Mouse (Mus musculus) inflammation-experienced regulatory T-cells, adult 6 months (primary cell): ENCODE measurements around the gene Polr2b. TPM values are rescaled to one million over a fixed set of nuclear protein-coding genes. Genes with fewer than 3 reads are reported as not detected.

Experiments
- ATAC-seq: one replicate; pipeline ENCODE4 v1.8.0; 2017
- polyA plus RNA-seq, 3 experiments: library from polyadenylated mRNA; unstranded; fragments of 100-300 nt; shearing (Covaris generic); gene quantifications; one replicate each; pipeline ENCODE4 v1.2.1; 2017

Gene Polr2b
- polyA plus RNA-seq = 10 to 100 TPM; 51.5 to 53.3 (median 51.6) TPM

DNA sequence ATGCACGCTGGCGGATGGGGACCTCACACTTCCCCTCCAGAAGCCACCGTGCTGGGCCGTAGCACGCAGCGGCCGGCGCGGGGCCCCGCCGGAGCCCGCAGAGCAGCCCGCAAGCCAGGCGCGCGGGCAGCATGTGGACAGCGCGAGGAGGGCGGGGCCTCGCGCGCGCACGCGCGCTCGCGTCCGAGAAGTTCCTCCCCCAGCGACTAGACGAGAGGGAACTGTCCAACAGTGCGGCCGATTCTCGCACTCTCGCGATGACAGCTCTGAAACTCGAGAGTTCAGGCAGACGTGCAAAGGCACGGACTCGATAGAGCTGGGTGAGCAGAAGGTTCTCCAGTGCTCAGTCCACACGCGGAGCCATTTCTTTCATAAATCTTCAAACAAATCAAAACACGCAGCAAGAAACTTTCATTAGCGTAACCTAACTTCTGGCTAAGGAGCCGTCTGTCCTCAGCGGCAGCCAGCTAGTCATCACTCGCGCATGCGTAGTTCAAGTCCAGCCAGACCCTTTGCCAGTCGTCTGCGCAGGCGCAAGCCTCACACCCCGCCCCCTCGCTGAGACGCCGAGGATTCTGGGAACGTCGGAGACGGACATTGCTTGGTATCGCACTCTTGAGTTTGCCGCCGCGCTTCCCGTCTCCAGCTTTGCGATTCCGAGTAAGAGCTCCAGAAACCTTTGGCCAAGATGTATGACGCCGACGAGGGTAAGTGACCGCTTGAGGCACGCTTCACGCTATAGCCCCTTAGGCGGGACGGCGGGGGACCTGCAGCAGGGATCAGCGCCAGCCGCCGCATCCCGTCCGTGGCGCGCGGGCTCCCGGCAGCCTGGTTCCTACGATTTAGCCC, at the start of gene Polr2b, which contains the start of gene Noa1:
Polr2b (plus strand) TSS at position 224 of the 849 bp plus-strand sequence.
Noa1 (minus strand) TSS at position 161 of the 849 bp plus-strand sequence.
- peak; percentile 89 for ATAC-seq

DNA sequence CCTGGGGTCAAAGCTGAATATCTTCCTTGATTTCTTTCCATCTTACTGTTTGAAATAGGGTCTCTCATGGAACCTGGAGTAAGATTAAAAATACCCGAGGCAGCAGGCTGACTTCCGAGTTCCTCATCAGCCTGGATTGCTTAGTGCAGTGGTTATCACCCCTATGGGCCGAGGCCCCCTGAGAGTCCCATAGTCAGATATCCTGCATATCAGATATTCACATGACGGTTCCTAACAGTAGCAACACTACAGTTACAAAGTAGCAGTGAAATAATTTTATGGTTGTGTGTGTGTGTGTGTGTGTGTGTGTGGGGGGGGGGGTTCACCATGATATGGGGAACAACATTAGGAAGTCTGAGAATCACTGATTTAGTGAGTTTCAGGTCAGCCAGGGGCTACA, 48.8 kb upstream of the Polr2b start:
- no peak for ATAC-seq

DNA sequence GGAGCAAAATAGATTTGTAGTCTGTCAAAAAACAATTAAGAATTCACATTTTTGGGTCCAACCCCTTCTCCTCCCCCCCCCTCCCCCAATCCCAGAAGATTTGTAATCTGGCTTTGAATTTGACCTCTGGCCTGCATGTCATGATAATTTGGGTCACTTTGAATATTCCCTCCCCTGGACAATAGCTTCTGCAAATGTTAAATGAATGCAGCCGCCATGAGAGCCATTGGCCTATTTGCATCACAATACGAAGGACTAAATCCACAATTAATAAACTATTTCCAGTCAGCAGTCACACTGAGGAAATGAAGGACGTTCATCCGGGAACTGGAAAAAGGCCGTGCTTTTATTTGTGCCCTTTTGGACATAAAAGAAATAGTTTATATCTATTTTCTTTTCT, 47.8 kb upstream of the Polr2b start:
- no peak for ATAC-seq

DNA sequence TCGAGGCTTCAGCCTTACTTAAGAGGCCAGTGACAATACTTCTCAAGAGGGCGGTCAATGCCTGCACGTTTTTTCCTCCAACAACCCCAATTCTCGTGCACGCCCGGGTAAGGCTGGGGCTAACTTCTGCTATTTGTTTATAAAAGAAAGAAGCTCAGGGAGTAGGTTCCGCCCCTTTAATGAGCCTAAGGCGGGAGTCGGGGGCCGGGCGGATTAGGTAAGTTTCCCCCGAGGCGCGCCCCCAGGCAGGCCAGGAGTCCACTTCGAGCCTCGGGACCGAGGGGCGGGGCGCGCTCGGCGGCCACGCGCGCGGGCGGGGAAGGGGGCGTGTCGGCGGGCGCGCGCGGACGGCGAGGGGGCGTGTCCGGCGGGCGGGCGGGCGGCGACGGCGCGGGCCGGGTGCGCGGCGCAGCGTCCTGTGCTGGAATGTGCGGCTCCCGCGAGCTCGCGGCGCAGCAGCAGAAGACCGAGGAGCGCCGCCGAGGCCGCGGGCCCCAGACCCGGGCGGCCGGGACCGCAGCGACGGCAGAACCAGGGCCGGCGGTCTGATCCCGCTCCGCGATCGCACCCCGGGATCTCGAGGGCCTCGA, 44.8 kb upstream of the Polr2b start, which contains the start of gene Rest:
Rest (plus strand) TSS at position 411 of the 590 bp plus-strand sequence.
- ATAC-seq = peak; percentile 46

DNA sequence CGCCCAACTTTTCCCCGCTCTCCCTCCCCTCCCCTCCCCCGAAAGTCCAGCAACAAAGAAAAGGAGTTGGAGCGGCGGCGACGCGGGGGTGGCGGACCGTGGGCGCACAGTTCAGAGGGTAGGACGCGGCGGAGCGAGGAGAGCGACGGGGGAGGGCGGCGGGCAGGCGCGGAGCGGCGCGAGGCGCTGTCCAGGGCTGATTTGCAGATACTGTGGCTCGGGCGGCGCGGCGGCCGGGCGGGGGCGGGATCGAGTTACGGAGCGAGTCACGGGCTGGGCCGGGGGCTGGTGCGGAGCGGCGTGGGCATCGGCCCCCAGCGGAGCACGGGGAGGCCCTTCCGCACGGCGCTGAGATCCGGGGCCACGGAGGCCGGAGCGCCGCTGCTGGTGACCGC, 44.3 kb upstream of the Polr2b start:
- ATAC-seq = peak; percentile 39

DNA sequence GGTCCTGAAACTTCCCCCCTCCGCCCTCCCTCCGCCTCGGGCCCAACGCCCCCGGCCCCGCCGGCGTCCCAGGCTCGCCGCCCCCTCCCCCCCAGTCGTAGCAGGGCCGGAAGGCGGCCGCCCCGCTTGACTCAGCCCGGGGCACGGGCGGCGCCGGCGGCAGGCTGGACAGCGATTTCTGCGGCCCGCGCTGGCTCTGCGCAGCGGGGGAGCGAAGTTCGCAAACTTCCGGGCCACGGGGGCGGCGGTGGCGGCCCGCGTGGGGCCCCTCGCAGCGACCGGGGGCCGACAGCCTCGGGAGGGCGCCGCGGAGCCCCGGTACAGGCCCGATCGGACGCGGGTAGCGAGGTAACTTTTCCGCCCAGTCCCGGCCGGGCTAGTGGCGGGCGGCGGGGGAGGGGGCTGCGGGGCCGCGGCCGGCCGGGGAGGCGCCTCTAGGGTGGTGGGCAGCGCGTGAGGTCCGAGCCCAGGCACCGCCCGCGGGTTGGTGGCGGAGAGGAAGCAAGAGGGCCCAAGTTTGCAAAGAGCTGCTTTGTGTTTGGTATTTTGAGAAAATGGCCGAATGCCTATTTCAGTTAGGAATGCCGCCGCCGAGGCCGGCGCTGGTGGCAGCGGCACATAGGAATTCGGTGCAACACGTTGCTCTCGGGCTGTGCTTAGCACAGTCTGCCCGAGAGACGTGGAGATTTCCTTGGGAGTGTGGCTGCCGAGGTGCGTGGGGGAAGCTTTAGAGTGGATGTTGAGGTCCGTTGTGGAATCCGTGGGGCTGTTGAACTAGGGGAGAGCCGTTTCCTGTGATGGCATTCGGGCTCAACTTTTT, 43.7 kb upstream of the Polr2b start:
- peak; percentile 44 for ATAC-seq

DNA sequence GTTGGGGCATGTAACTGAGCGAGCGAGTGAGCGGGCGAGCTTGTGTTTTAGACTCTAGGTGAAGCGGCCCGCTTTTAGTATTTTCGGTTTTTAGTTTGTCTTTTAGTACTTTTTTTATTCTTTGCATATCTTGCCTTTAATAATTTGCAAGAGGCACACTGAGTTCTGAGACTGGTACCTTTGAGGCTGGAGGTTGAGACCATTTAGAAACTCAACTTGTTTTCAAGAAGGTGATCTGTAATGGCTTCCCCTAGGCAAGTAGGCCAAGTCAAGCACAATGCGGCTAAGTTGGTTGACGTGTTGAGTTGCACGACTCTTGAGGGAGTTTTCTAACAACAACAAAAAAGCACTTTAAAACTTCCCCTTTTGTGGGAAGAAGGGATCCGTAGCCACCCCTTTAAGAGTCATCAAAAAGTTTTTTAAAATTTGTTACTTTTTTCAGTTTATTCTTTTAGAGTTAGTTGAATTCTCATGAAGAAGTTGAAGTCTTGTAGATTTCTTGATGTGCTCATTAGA, 43.0 kb upstream of the Polr2b start:
- ATAC-seq = peak; percentile 25

DNA sequence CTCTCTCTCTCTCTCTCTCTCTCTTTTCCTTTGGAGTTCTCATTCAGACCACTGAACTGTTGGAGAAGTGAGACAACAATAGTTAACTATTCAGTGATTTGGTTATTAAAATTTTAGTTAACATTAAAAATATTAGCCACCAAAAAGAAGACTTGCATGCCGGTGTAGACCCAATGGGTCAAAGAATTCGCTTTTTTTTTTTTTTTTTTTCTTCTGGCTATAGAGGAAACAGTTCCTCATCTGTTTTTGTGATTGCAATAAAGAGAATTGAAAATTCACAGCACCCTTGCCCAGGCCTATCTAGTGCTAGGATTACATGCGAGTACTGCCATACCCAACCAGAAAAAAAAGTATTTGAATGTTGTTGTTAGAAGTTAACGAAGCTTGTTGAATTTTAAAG, 42.5 kb upstream of the Polr2b start:
- no peak for ATAC-seq

DNA sequence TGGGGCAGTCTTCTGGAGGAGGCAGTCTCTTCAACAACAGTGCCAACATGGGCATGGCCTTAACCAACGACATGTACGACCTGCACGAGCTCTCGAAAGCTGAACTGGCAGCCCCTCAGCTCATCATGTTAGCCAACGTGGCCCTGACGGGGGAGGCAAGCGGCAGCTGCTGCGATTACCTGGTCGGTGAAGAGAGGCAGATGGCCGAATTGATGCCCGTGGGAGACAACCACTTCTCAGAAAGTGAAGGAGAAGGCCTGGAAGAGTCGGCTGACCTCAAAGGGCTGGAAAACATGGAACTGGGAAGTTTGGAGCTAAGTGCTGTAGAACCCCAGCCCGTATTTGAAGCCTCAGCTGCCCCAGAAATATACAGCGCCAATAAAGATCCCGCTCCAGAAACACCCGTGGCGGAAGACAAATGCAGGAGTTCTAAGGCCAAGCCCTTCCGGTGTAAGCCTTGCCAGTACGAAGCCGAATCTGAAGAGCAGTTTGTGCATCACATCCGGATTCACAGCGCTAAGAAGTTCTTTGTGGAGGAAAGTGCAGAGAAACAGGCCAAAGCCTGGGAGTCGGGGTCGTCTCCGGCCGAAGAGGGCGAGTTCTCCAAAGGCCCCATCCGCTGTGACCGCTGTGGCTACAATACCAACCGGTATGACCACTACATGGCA, 41.9 kb upstream of the Polr2b start:
- no peak for ATAC-seq

DNA sequence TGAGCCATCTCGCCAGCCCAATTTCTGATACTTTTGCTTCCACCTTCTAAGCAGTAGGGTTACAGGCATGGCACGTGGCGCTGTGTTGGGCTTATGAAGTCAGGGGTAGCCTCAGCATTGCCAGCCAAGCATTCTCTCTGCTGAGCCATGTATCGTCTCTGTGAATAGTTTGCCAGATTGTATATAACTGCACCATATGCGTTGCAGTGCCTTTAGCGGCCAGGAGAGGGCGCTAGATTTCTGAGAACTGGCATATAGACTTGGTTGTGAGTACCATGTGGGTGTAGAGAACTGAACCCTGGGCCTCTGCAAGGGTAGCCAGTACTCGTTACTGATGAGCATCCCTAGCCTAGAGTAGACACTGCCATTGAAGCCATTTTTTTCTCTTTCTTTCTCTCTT, 40.5 kb upstream of the Polr2b start:
- ATAC-seq = no peak

DNA sequence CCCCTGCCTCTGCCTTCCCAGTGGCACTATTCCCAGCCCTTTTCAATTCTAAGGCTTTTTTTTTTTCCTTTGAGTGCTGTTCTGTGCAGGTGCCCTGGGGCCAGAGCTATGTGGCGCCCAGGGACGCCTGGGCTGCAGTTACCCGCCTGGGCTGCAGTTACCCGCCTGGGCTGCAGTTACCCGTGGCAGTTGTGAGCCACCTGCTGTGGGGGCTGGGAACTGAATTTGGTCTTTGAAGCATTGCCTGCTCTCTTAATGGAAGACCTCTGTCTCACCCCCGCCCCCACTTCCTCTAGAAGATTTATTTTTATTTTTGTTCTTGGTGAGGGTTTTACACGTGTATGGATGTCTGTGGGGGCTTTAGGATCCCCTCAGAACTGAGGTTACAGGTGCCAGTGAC, 36.8 kb upstream of the Polr2b start:
- peak; percentile 84 for ATAC-seq

DNA sequence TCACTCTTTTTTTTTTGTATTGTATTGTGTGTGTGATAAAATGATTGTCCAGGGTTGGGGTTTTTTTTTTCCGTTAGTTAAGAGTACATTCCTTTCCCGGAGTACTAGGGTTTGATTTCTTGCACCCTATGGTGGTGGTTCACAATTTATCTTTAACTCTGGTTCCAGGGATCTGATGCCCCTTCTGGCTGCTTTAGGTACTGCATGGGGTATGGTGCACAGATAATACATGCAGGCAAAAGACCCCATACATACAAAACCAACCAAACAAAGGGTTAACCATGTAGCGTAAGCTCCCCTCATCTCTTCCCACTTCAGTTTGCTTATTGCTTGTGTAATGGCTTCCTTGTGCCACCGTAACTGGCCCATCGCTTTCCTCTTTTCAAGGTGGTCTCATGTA, 34.0 kb upstream of the Polr2b start:
- ATAC-seq = peak; percentile 64

DNA sequence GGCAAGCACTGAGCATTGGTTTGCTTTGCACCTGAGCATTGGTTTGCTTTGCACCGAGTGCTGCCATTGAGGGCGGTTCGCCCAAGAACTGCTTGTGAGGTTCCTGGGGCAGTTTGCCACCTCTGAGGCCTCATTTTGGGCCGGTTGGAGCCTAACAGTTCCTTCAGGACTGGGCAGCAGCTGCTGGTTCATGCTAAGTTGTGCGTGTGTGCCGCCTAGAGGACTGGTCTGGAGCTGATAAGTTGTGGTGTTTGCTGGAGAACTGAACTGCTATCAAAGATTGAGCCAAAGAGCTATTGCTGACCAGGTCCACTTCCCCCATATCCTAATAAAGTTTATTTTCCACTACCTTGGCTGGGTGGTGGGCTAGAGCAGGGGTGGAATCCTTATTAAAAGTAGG, 32.7 kb upstream of the Polr2b start:
- ATAC-seq = no peak

DNA sequence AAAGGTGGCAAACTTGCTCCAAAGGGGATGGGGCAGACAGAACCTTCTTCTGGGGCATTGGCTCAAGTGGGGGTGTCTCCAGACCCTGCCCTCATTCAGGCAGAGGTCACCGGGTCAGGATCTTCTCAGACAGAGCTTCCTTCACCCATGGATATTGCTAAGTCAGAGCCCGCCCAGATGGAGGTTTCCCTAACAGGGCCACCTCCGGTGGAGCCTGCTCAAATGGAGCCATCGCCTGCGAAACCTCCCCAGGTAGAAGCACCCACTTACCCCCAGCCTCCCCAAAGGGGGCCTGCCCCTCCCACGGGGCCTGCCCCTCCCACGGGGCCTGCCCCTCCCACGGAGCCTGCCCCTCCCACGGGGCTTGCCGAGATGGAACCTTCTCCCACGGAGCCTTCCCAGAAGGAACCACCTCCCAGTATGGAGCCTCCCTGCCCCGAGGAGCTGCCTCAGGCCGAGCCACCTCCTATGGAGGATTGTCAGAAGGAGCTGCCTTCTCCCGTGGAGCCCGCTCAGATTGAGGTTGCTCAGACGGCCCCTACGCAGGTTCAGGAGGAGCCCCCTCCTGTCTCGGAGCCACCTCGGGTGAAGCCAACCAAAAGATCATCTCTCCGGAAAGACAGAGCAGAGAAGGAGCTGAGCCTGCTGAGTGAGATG, 28.3 kb upstream of the Polr2b start:
- ATAC-seq = no peak

DNA sequence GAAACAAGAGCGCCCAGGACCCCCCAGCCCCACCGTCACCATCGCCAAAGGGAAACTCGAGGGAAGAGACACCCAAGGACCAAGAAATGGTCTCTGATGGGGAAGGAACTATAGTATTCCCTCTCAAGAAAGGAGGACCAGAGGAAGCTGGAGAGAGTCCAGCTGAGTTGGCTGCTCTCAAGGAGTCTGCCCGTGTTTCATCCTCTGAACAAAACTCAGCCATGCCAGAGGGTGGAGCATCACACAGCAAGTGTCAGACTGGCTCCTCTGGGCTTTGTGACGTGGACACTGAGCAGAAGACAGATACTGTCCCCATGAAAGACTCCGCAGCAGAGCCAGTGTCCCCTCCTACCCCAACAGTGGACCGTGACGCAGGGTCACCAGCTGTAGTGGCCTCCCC, 27.7 kb upstream of the Polr2b start:
- ATAC-seq = no peak

DNA sequence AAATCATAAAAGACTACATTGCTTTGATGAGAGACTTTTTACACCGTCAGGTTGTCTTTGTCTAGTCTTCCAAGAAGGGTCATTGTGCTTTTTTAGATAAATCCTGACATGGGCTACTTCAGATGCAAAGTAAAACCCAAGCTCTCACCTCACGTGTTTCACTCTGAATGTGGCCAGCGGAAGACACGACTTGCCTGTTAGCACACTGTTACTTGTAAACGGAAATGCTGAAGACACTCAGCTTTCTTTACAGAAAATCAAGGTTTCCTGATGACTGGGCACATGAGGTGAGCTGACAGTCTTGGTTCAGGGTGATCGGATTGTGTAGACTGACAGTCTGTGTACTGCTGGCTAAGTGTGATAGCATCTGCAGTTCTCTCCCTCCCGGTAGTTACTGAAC, 24.3 kb upstream of the Polr2b start:
- ATAC-seq = peak; percentile 72

DNA sequence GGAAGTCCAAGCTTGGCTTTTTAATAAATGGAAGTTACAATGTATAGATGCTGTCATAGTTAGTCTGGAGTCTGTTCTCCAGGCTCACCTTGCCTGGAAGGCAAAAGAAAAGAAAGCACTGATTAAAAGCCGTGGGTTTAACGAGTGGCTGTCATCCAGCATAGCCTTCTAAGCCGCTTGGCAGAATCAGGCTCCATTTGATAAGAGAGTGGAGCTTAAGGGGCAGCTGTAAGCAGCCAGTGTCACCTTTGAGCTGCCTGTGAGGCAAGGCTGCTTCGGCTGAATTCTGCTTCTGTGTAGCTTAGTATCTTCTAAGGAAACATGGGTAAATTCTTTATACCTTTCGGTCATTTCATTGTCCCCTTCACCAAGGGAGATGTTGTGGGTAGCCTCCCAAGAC, 23.0 kb upstream of the Polr2b start:
- ATAC-seq = no peak

DNA sequence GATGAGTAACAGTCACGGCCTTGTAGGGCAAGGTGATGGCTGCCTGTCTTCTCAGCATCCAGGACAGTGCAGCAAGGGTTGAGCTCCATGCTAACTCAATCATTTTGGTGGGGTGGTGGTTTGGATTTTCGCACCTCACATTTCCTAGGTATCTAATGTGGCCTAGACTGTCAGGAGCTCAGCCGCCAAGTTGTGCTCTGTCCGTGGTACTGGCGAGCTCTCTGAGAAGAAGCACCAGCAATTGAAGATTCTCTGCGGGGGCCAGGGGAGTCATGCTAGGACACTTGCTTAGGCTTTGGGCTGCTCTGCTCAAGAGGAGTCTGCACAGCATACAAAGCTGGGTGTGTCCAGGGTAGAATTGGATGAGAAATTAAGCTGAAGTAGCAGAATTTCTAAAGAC, 22.0 kb upstream of the Polr2b start:
- no peak for ATAC-seq

DNA sequence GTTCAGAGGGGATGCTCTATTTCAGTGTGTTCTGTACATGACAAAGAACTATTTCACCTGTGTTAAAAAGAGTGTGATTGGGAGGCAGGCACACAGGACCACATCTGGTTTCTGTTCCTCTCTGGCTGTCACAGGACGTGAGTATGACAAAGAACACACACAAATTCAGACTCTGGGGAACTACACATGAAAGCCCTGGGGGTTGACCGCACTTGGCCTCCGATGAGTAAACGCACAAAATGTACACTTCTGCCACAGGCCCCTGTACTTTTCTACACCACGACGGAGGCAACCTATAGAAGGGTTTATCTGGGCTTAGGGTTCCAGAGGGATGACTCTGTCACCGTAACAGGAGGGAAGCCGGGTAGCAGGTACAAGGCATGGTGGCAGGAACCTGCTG, 20.3 kb upstream of the Polr2b start:
- no peak for ATAC-seq

DNA sequence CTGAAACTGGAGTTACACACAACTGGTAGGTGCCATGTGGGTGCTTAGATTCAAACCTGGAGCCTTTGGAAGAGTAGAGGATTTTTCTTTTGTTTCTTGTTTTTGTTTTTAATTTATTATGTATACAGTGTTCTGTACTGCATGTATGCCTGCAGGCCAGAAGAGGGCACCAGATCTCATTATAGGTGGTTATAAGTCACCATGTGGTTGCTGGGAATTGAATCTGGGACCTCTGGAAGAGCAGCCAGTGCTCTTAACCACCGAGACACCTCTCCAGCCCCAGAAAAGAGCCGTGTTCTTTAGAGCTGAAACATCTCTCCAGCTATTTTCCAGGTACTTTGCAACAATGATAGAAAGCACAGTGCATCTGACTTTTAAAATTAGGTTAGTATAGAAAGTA, 19.3 kb upstream of the Polr2b start:
- ATAC-seq = no peak

DNA sequence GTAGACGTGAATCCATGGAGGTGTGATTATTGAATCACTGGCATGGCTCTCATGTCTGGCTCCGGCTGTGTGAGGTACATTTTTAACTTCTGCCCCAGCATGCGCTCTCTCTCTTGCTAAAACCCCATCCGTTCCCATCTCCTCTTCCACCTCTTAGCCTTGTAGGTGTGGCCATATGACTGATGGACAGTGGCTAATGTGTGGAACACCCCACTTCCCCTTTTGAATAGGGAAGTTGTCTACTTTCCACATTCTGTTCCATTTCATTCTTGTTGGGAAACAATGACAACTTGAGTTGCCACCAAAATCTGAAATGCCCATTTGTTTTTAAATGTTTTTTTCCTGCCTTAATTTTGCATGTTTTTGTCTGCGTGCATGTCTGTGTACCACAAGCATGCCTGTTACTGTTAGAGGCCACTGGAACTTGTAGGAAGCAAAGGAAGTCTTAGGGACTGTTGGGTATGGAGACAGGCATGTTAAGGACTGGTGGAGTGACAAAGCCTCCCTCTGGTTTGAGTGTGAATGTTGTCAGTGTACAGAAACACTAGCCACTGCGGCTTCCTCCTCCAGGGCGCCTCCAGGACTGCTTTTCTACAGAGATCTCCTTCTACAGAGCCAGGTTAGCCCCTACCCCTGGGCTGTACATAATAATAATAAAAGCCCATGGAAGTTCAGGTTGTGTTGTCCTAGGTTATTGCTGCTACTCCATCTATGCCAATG, 17.0 kb upstream of the Polr2b start:
- no peak for ATAC-seq
